Mouse (Mus musculus): ENCODE data around the gene Zfp119a. TPM values are rescaled to one million over a fixed set of nuclear protein-coding genes. Genes with fewer than 3 reads are reported as not detected.

Zfp119a gene
- polyA plus RNA-seq, 1 experiment from 2014 or later = 8.5 TPM

Other genes starting within 250 kb of the Zfp119a start
- 10.3 and 11.3 TPM in 2 replicates for gene Pot1b, start 166.3 kb downstream of the Zfp119a start, polyA plus RNA-seq (2016; fragmentation: Nextera tagmentation; extraction: Ambion mirVana)
- gene Adgre4, start 128.9 kb downstream of the Zfp119a start, polyA plus RNA-seq (2016; fragmentation: Nextera tagmentation; extraction: Ambion mirVana) = 0.10 and 0.14 TPM in 2 replicates
- gene Zfp959, start 13.2 kb upstream of the Zfp119a start, polyA plus RNA-seq (2016; fragmentation: Nextera tagmentation; extraction: Ambion mirVana) = 12.9 and 14.8 TPM in 2 replicates
- 5.4 and 5.8 TPM in 2 replicates for gene Zfp119b, start 70.6 kb upstream of the Zfp119a start, polyA plus RNA-seq (2016; fragmentation: Nextera tagmentation; extraction: Ambion mirVana)
- gene Ebi3, start 73.7 kb upstream of the Zfp119a start, polyA plus RNA-seq (2016; fragmentation: Nextera tagmentation; extraction: Ambion mirVana) = 2.1 and 2.3 TPM in 2 replicates
- gene Yju2, start 80.2 kb upstream of the Zfp119a start, polyA plus RNA-seq (2016; fragmentation: Nextera tagmentation; extraction: Ambion mirVana) = 31.0 and 34.0 TPM in 2 replicates
- 68.4 and 103 TPM in 2 replicates for gene Shd, start 91.5 kb upstream of the Zfp119a start, polyA plus RNA-seq (2016; fragmentation: Nextera tagmentation; extraction: Ambion mirVana)
- 78.4 and 95.0 TPM in 2 replicates for gene Fsd1, start 107.6 kb upstream of the Zfp119a start, polyA plus RNA-seq (2016; fragmentation: Nextera tagmentation; extraction: Ambion mirVana)
- 5.2 and 5.5 TPM in 2 replicates for gene Stap2, start 126.7 kb upstream of the Zfp119a start, polyA plus RNA-seq (2016; fragmentation: Nextera tagmentation; extraction: Ambion mirVana)
- gene Mpnd, start 126.8 kb upstream of the Zfp119a start, polyA plus RNA-seq (2016; fragmentation: Nextera tagmentation; extraction: Ambion mirVana) = 131 and 160 TPM in 2 replicates
- 161 and 162 TPM in 2 replicates for gene Sh3gl1, start 157.7 kb upstream of the Zfp119a start, polyA plus RNA-seq (2016; fragmentation: Nextera tagmentation; extraction: Ambion mirVana)
- gene Chaf1a, start 161.5 kb upstream of the Zfp119a start, polyA plus RNA-seq (2016; fragmentation: Nextera tagmentation; extraction: Ambion mirVana) = 45.4 and 49.3 TPM in 2 replicates
- gene Ubxn6, start 196.1 kb upstream of the Zfp119a start, polyA plus RNA-seq (2016; fragmentation: Nextera tagmentation; extraction: Ambion mirVana) = 35.7 and 41.2 TPM in 2 replicates
- 188 and 191 TPM in 2 replicates for gene Hdgfl2, start 200.7 kb upstream of the Zfp119a start, polyA plus RNA-seq (2016; fragmentation: Nextera tagmentation; extraction: Ambion mirVana)
- gene Plin4, start 230.9 kb upstream of the Zfp119a start, polyA plus RNA-seq (2016; fragmentation: Nextera tagmentation; extraction: Ambion mirVana) = 0.04 and 0.11 TPM in 2 replicates
- 0.11 and 0.21 TPM in 2 replicates for gene Plin5, start 238.7 kb upstream of the Zfp119a start, polyA plus RNA-seq (2016; fragmentation: Nextera tagmentation; extraction: Ambion mirVana)
- not detected in 2 replicates for gene Lrg1, start 243.1 kb upstream of the Zfp119a start, polyA plus RNA-seq (2016; fragmentation: Nextera tagmentation; extraction: Ambion mirVana)

Data from midbrain, embryonic 10.5 days (tissue).